Mouse (Mus musculus): ENCODE measurements around the gene Nrg3. TPM values are rescaled to one million over a fixed set of nuclear protein-coding genes. Genes with fewer than 3 reads are reported as not detected.

The Nrg3 gene
- polyA plus RNA-seq (2015; fragmentation: Nextera tagmentation; extraction: Ambion mirVana): not detected in 2 replicates

GRCm38 (mm10) chr14:39472790-39473761 is at the start of gene Nrg3:
TSS of gene Nrg3 (minus strand) at chr14:39473088.

Small RNA genes lying within 50 kb of the gene (microRNA-seq; reads per million reads assigned to microRNA genes)
- gene Gm27332: 0 reads per million in 2 experiments

All from skeletal muscle tissue, postnatal 0 days (tissue).